Mouse (Mus musculus): ENCODE data around the gene Ccdc92b. TPM values are rescaled to one million over a fixed set of nuclear protein-coding genes. Genes with fewer than 3 reads are reported as not detected.

Ccdc92b gene
- polyA plus RNA-seq, 1 experiment from 2014 or later = 2.9 TPM

GRCm38 (mm10) chr11:74627481-74627880 is 8.1 kb downstream of the Ccdc92b start:
- Histone ChIP-seq H3K9ac (ENCODE audit: low read depth, low read length) (no peak overlapping the region), H3K4me2 (ENCODE audit: low read length) (no peak overlapping the region), H3K27me3 (replicated peaks; ENCODE audit: control insufficient read depth, insufficient read depth, low read length) (no peaks in the 10 kb centered on the region), H3K36me3 (ENCODE audit: control insufficient read depth, insufficient read depth, low read length) (peaks cover 7% of the 10 kb centered on the region; the same call in 1 of the 2 replicates), H3K4me3 (ENCODE audit: low read length) (no peak overlapping the region), H3K4me1 (ENCODE audit: control insufficient read depth, insufficient read depth, low read depth, low read length) (no peaks in the 10 kb centered on the region), H3K9me3 (ENCODE audit: control insufficient read depth, low read length) (no peaks in the 10 kb centered on the region), H3K27ac (ENCODE audit: low read depth, low read length) (no peak overlapping the region)
- 77% methylated on average over 3 of the region's 3 CpGs for WGBS
- no peak for ATAC-seq

DNA sequence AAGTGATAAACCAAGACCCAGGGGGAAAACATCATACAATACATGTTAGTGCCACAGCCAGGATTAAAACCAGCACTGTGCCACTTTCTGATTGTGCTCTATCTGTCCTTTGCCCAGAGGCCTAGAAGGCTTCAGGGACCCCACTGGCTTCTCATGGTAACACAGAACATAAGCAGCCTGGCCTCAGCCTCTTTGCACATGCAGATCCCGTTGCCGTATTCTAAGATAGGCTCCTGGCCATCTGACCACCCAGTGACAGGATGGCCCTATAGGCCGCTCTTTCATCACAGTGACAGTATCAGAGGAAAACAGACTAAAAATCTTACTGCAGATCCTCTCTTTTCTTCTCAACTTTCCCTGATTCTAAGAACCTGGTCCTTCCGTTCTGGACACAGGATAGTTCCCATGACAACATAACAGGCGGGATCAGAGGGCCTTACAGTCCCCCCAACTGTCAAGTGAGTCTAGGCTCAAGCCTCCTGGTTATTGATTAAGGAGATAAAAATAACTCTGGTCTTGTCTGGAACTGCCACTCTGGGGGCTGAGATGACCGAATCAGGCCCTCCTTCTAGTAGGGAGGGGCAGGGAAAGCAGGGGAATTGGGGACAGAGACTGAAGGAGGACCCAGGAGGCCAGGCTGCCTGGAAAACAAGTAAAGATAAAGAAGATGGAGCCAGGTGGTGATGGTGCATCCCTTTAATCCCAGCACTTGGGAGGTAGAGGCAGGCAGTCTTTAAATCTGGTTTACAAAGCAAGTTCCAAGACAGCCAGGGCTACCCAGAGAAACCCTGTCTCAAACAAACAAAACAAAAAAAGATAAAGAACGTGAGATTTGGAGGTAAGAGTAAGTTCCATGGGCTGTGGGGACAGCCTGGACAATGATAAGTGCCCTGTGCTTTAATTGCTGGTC is 12.7 kb downstream of the Ccdc92b start:
- Histone ChIP-seq H3K9me3 (ENCODE audit: control insufficient read depth, low read length) (no peaks in the 10 kb centered on the region), H3K9ac (ENCODE audit: low read depth, low read length) (no peak overlapping the region), H3K4me1 (ENCODE audit: control insufficient read depth, insufficient read depth, low read depth, low read length) (peaks cover 1% of the 10 kb centered on the region), H3K36me3 (ENCODE audit: control insufficient read depth, insufficient read depth, low read length) (peaks cover 7% of the 10 kb centered on the region; the same call in 1 of the 2 replicates), H3K27ac (ENCODE audit: low read depth, low read length) (no peak overlapping the region), H3K27me3 (replicated peaks; ENCODE audit: control insufficient read depth, insufficient read depth, low read length) (no peaks in the 10 kb centered on the region), H3K4me2 (ENCODE audit: low read length) (no peak overlapping the region), H3K4me3 (ENCODE audit: low read length) (no peak overlapping the region)
- ATAC-seq = no peak
- 73% methylated on average over 7 of the region's 7 CpGs for WGBS

- no peaks in the 10 kb centered on the region for H3K9me3 ChIP-seq (ENCODE audit: control insufficient read depth, low read length)
- no peak for ATAC-seq
- 68% methylated on average over 5 of the region's 5 CpGs for WGBS
- H3K4me1 ChIP-seq (ENCODE audit: control insufficient read depth, insufficient read depth, low read depth, low read length) = peaks cover 8% of the 10 kb centered on the region
- H3K27ac ChIP-seq (ENCODE audit: low read depth, low read length) = no peak overlapping the region
- H3K4me3 ChIP-seq (ENCODE audit: low read length) = no peak overlapping the region
- H3K9ac ChIP-seq (ENCODE audit: low read depth, low read length) = no peak overlapping the region
- no peak overlapping the region for H3K4me2 ChIP-seq (ENCODE audit: low read length)
- H3K27me3 ChIP-seq (replicated peaks; ENCODE audit: control insufficient read depth, insufficient read depth, low read length) = no peaks in the 10 kb centered on the region
- H3K36me3 ChIP-seq (ENCODE audit: control insufficient read depth, insufficient read depth, low read length) = peaks cover 5% of the 10 kb centered on the region; the same call in 1 of the 2 replicates
These were observed 15.3 kb downstream of the Ccdc92b start for GRCm38 (mm10) chr11:74634490-74635275.

- no peak for ATAC-seq
- Histone ChIP-seq H3K4me1 (ENCODE audit: control insufficient read depth, insufficient read depth, low read depth, low read length) (peaks cover 8% of the 10 kb centered on the region), H3K4me2 (ENCODE audit: low read length) (peak overlapping the region; percentile 74), H3K36me3 (ENCODE audit: control insufficient read depth, insufficient read depth, low read length) (no peaks in the 10 kb centered on the region), H3K9me3 (ENCODE audit: control insufficient read depth, low read length) (no peaks in the 10 kb centered on the region), H3K4me3 (ENCODE audit: low read length) (peak overlapping the region; percentile 47), H3K27ac (ENCODE audit: low read depth, low read length) (peak overlapping the region; percentile 96), H3K9ac (ENCODE audit: low read depth, low read length) (peak overlapping the region; percentile 72), H3K27me3 (replicated peaks; ENCODE audit: control insufficient read depth, insufficient read depth, low read length) (no peaks in the 10 kb centered on the region)
- WGBS = 12% methylated on average over 8 of the region's 8 CpGs
These were observed 18.1 kb downstream of the Ccdc92b start for GRCm38 (mm10) chr11:74637486-74637885.

DNA sequence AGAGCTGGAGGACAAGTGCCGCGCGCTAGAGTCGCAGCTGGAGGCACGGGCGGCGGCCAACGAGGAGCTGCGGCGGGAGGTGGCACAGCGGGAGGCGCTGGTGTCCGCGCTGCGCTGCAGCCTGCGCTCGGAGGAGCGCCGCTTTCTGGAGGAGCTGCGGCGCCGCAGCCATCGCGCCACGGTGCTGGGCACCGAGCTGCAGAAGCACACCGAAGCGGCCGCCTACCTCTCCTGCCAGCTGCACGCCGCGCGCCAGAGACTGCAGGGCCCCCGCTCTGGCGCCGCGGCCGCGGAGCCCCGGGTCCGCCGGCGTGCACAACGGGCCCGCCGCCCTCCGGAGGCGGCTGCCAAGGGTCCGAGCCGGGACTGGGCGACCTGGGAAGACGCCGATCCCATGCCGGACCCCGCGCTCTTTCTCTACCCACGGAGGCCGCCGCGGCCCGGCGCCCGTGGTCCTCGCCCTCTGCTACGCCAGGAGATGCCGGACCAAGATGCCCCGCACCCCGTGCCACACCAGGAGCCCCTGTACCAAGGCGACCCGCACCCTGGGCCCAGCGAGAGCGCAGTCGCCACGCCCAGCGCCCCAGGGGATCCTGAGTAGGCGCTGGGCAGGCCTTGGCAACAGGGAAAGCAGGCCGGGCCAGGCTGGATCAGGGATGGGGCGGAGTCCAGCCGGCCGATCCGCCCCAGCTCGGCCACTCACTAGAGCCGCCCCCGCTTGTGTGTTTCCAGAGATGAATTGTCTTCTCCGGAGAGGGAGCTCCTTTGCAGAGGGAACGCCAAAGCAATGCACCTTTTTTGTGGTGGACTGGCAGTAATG is 18.8 kb downstream of the Ccdc92b start:
- peak overlapping the region; percentile 47 for H3K4me3 ChIP-seq (ENCODE audit: low read length)
- peaks cover 8% of the 10 kb centered on the region for H3K4me1 ChIP-seq (ENCODE audit: control insufficient read depth, insufficient read depth, low read depth, low read length)
- peak overlapping the region; percentile 74 for H3K4me2 ChIP-seq (ENCODE audit: low read length)
- peak overlapping the region; percentile 72 for H3K9ac ChIP-seq (ENCODE audit: low read depth, low read length)
- peak; percentile 87 for ATAC-seq
- under 1% methylated on average over 82 of the region's 86 CpGs for WGBS
- H3K9me3 ChIP-seq (ENCODE audit: control insufficient read depth, low read length) = no peaks in the 10 kb centered on the region
- no peaks in the 10 kb centered on the region for H3K27me3 ChIP-seq (replicated peaks; ENCODE audit: control insufficient read depth, insufficient read depth, low read length)
- H3K36me3 ChIP-seq (ENCODE audit: control insufficient read depth, insufficient read depth, low read length) = no peaks in the 10 kb centered on the region
- H3K27ac ChIP-seq (ENCODE audit: low read depth, low read length) = peak overlapping the region; percentile 96

- Histone ChIP-seq H3K4me2 (ENCODE audit: low read length) (peak overlapping the region; percentile 74), H3K4me1 (ENCODE audit: control insufficient read depth, insufficient read depth, low read depth, low read length) (peaks cover 8% of the 10 kb centered on the region), H3K36me3 (ENCODE audit: control insufficient read depth, insufficient read depth, low read length) (no peaks in the 10 kb centered on the region), H3K4me3 (ENCODE audit: low read length) (peak overlapping the region; percentile 47), H3K27ac (ENCODE audit: low read depth, low read length) (peak overlapping the region; percentile 96), H3K9me3 (ENCODE audit: control insufficient read depth, low read length) (no peaks in the 10 kb centered on the region), H3K9ac (ENCODE audit: low read depth, low read length) (peak overlapping the region; percentile 72), H3K27me3 (replicated peaks; ENCODE audit: control insufficient read depth, insufficient read depth, low read length) (no peaks in the 10 kb centered on the region)
- WGBS = 14% methylated on average over 9 of the region's 9 CpGs
- peak; percentile 64 for ATAC-seq
These were observed 19.5 kb downstream of the Ccdc92b start for GRCm38 (mm10) chr11:74638791-74639411.

DNA sequence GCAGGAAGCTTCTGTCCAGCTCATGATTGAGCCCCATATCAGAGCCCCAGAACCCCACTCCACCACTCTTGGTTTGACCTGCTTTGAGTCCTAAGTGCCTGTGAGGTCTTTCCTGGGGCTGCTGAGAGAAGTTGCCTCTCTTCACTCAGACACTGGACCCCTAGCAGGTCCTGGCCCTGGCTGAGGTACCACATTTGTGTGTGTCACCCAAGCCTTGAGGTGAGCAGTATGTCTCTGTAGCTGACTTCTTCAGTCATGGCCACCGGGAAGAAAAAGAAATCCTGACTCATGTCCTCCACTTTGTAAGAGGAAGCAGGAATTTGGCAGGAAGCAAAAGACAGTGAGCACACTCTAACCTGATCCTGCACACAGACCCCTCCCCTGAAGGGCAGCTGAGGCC is 20.2 kb downstream of the Ccdc92b start:
- Histone ChIP-seq H3K9me3 (ENCODE audit: control insufficient read depth, low read length) (no peaks in the 10 kb centered on the region), H3K4me1 (ENCODE audit: control insufficient read depth, insufficient read depth, low read depth, low read length) (peaks cover 8% of the 10 kb centered on the region), H3K27me3 (replicated peaks; ENCODE audit: control insufficient read depth, insufficient read depth, low read length) (no peaks in the 10 kb centered on the region), H3K4me2 (ENCODE audit: low read length) (no peak overlapping the region), H3K36me3 (ENCODE audit: control insufficient read depth, insufficient read depth, low read length) (no peaks in the 10 kb centered on the region), H3K27ac (ENCODE audit: low read depth, low read length) (no peak overlapping the region), H3K9ac (ENCODE audit: low read depth, low read length) (no peak overlapping the region), H3K4me3 (ENCODE audit: low read length) (no peak overlapping the region)
- WGBS = 78% methylated on average over 1 of the region's 1 CpGs
- no peak for ATAC-seq

- H3K4me2 ChIP-seq (ENCODE audit: low read length) = no peak overlapping the region
- H3K9ac ChIP-seq (ENCODE audit: low read depth, low read length) = no peak overlapping the region
- H3K4me1 ChIP-seq (ENCODE audit: control insufficient read depth, insufficient read depth, low read depth, low read length) = peaks cover 32% of the 10 kb centered on the region
- no peaks in the 10 kb centered on the region for H3K36me3 ChIP-seq (ENCODE audit: control insufficient read depth, insufficient read depth, low read length)
- WGBS = 100% methylated on average over 1 of the region's 1 CpGs
- H3K27me3 ChIP-seq (replicated peaks; ENCODE audit: control insufficient read depth, insufficient read depth, low read length) = no peaks in the 10 kb centered on the region
- ATAC-seq = no peak
- H3K4me3 ChIP-seq (ENCODE audit: low read length) = no peak overlapping the region
- H3K9me3 ChIP-seq (ENCODE audit: control insufficient read depth, low read length) = no peaks in the 10 kb centered on the region
- no peak overlapping the region for H3K27ac ChIP-seq (ENCODE audit: low read depth, low read length)
These were observed 28.6 kb downstream of the Ccdc92b start for GRCm38 (mm10) chr11:74647966-74648365.
